Mouse (Mus musculus) kidney, embryonic 15.5 days (tissue): ENCODE data around the gene Mastl. TPM values are rescaled to one million over a fixed set of nuclear protein-coding genes. Genes with fewer than 3 reads are reported as not detected.

ENCODE experiments used
- ATAC-seq: fragments of 200-750 bp; cut with Nextera tagmentation; replicated peaks from 2 replicates; pipeline ENCODE4 v1.8.0; 2017; ENCODE audit warnings: moderate TSS enrichment; ENCODE audit not compliant: low FRiP score
- H3K27ac ChIP-seq: fragments of 300-500 bp; sonication (generic); 2 replicates; pipeline ENCODE4 v1.5.1; 2015; ENCODE audit warnings: mild to moderate bottlenecking, inconsistent platforms
- H3K27me3 ChIP-seq: fragments of 300-500 bp; sonication (generic); 2 replicates; pipeline ENCODE4 v1.6.1; 2015; ENCODE audit warnings: inconsistent platforms
- H3K36me3 ChIP-seq: fragments of 300-500 bp; sonication (generic); 2 replicates; pipeline ENCODE4 v1.6.1; 2015; ENCODE audit warnings: inconsistent platforms
- H3K4me1 ChIP-seq: fragments of 300-500 bp; sonication (generic); 2 replicates; pipeline ENCODE4 v1.6.1; 2015; ENCODE audit warnings: inconsistent platforms
- H3K4me2 ChIP-seq: fragments of 300-500 bp; sonication (generic); 2 replicates; pipeline ENCODE4 v1.6.1; 2015; ENCODE audit warnings: moderate library complexity, mild to moderate bottlenecking, inconsistent platforms
- H3K4me3 ChIP-seq: fragments of 300-500 bp; sonication (generic); replicated peaks from 2 replicates; pipeline ENCODE4 v1.5.1; 2015; ENCODE audit warnings: mild to moderate bottlenecking, inconsistent platforms
- H3K9ac ChIP-seq: fragments of 300-500 bp; sonication (generic); 2 replicates; pipeline ENCODE4 v1.6.1; 2015; ENCODE audit warnings: mild to moderate bottlenecking, inconsistent platforms
- H3K9me3 ChIP-seq: fragments of 300-500 bp; sonication (generic); replicated peaks from 2 replicates; pipeline ENCODE4 v1.6.1; 2016; ENCODE audit warnings: inconsistent platforms
- WGBS: fragments of 180-500 bp; shearing (Covaris S2); methylation state at CpG from one replicate; pipeline ENCODE4 v1.1.7; 2015; ENCODE audit warnings: mixed read lengths; 5-methylcytosine and 5-hydroxymethylcytosine counted together
- polyA plus RNA-seq: library from polyadenylated mRNA; unstranded; fragments of >200 nt; fragmentation: Nextera tagmentation; extraction: Ambion mirVana; gene quantifications from 2 replicates; pipeline ENCODE4 v1.2.1, GENCODE M21; 2015

Mastl gene
- 10.6 and 10.7 TPM in 2 replicates for polyA plus RNA-seq

DNA sequence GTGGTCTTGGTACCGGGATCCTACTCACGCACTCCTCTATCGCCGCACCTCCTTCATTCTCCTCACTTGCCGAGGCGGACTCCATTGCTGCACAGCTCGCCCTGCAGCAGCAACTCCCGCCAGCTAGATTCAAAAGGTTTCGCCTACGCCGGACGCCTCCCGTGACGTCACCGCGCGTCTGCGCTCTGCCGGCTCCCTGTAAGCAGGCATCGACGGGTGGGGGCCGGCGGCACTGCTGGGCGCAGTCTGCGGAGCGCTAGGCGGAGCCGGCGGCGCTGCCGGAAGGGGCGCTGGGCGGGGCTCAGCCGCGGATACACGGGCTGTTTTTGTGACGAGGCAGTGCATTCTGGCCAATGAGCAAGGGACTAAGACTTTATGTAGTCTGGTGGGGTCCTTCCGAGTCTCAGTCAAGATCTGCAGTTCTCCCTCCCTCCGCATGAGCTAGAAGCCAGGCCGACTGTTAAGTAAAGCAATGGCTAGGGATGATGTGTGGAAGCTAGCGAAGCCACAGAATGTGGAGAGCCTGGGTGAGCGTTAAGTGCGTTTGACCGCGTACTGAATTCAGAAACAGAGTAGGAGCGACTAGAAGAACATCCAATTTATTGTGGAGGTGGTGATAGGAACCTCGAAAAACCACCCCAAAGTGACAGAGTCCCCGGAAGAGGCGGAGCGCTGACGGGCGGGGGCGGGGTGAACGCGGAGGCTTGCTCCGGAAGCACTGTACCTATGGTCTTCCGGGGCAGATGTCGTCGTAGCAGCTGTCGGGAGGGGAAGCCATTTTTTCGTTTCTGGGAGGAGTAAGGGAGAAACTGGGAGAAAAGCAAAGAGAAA is at the start of gene Mastl, which contains the start of gene Yme1l1:
Mastl (minus strand) TSS at position 248 of the 831 bp plus-strand sequence.
Yme1l1 (plus strand) TSS at position 593 of the 831 bp plus-strand sequence.
- Histone ChIP-seq H3K36me3 (peaks cover 8% of the 10 kb centered on the region), H3K4me3 (peak within 1 kb of the TSS; percentile 73), H3K27ac (peak within 1 kb of the TSS; percentile 99), H3K9ac (peak within 1 kb of the TSS; percentile 73), H3K4me1 (peaks cover 26% of the 10 kb centered on the region), H3K9me3 (no peaks in the 10 kb centered on the region), H3K27me3 (no peaks in the 10 kb centered on the region), H3K4me2 (peak within 1 kb of the TSS; percentile 69)
- ATAC-seq: peak; percentile 99
- under 1% methylated on average over 61 of the region's 61 CpGs for WGBS

- H3K36me3 ChIP-seq: peaks cover 20% of the 10 kb centered on the region
- no peaks in the 10 kb centered on the region for H3K9me3 ChIP-seq
- no peak overlapping the region for H3K4me2 ChIP-seq
- 49% methylated on average over 15 of the region's 15 CpGs for WGBS
- H3K4me1 ChIP-seq: no peaks in the 10 kb centered on the region
- H3K4me3 ChIP-seq: no peak overlapping the region
- no peak overlapping the region for H3K27ac ChIP-seq
- H3K9ac ChIP-seq: no peak overlapping the region
- H3K27me3 ChIP-seq: no peaks in the 10 kb centered on the region
- ATAC-seq: no peak
Observed at GRCm38 (mm10) chr2:23202900-23203670, 47.3 kb upstream of the Mastl start.

DNA sequence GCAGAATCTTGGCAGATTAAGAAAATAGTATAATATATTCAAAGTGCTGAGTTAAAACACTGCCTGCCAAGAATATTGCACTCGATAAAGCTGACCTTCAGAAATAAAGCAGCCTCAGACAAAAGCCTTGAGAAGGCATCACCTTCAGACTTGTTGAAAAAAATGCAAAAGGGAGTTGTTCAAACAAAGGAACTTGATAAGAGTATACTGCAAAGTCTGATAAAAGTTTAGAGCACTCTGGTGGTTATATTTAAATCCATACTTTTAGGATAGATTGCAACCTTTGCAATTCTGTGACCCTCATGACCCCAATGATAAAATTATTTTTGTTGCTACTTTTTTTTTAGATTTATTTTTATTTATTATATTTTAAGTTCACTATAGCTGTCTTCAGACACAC is 45.2 kb upstream of the Mastl start:
- WGBS: 87% methylated on average over 1 of the region's 1 CpGs
- H3K4me3 ChIP-seq: no peak overlapping the region
- no peak overlapping the region for H3K27ac ChIP-seq
- ATAC-seq: no peak
- no peaks in the 10 kb centered on the region for H3K27me3 ChIP-seq
- no peak overlapping the region for H3K9ac ChIP-seq
- H3K36me3 ChIP-seq: peaks cover 26% of the 10 kb centered on the region
- no peak overlapping the region for H3K4me2 ChIP-seq
- no peaks in the 10 kb centered on the region for H3K4me1 ChIP-seq
- no peaks in the 10 kb centered on the region for H3K9me3 ChIP-seq

DNA sequence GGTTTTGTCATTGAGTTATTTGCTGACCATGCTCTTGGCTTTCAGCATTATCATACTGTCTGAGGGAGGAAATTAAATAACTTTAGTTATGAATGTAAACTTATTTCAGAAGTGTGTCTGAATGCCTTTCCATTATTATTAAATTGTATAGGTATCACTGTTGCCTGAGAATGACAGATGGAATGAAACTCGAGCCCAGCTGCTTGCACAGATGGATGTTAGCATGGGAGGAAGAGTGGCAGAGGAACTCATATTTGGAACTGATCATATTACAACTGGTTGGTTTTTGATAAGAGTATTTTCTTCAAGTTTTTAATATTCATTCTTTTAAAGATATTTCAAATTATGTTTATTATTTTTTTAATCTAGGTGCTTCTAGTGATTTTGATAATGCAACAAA is 38.5 kb upstream of the Mastl start:
- no peak overlapping the region for H3K4me2 ChIP-seq
- no peak overlapping the region for H3K27ac ChIP-seq
- no peak overlapping the region for H3K4me3 ChIP-seq
- no peaks in the 10 kb centered on the region for H3K4me1 ChIP-seq
- no peak overlapping the region for H3K9ac ChIP-seq
- no peaks in the 10 kb centered on the region for H3K9me3 ChIP-seq
- no peaks in the 10 kb centered on the region for H3K27me3 ChIP-seq
- ATAC-seq: no peak
- peaks cover 67% of the 10 kb centered on the region for H3K36me3 ChIP-seq
- WGBS: 90% methylated on average over 1 of the region's 1 CpGs

DNA sequence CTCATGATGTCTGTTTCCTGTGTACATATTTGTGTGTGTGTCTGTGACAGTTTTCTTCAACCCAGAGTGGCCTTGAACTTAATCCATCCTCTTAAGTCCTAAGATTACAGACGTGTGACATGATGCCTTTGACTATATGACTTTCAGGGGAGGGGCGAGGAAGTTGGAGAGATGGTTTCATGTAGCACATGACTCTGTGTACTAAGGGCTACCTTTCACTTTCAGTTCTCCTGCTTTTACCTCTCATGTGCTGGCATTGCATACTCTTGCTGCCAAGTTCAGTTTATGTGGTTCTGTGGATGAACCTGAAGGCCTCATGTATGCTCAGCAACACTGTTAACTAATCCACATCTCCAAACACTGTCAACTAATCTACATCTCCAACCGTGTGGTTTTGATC is 16.5 kb upstream of the Mastl start:
- Histone ChIP-seq H3K27ac (no peak overlapping the region), H3K4me3 (no peak overlapping the region), H3K9ac (no peak overlapping the region), H3K27me3 (no peaks in the 10 kb centered on the region), H3K9me3 (no peaks in the 10 kb centered on the region), H3K36me3 (peaks cover 82% of the 10 kb centered on the region), H3K4me1 (no peaks in the 10 kb centered on the region), H3K4me2 (no peak overlapping the region)
- ATAC-seq: no peak
- 86% methylated on average over 3 of the region's 3 CpGs for WGBS

GRCm38 (mm10) chr2:23156608-23157081 is 821 bp upstream of the Mastl start:
- no peaks in the 10 kb centered on the region for H3K9me3 ChIP-seq
- H3K36me3 ChIP-seq: peaks cover 14% of the 10 kb centered on the region
- WGBS: under 1% methylated on average over 17 of the region's 17 CpGs
- H3K4me3 ChIP-seq: peak overlapping the region; percentile 73
- H3K4me2 ChIP-seq: peak overlapping the region; percentile 69
- H3K9ac ChIP-seq: peak overlapping the region; percentile 73
- H3K4me1 ChIP-seq: peaks cover 26% of the 10 kb centered on the region
- peak overlapping the region; percentile 99 for H3K27ac ChIP-seq
- no peaks in the 10 kb centered on the region for H3K27me3 ChIP-seq
- ATAC-seq: peak; percentile 11; the same call in 1 of the 2 replicates

- WGBS: 9% methylated on average over 5 of the region's 5 CpGs
- Histone ChIP-seq H3K4me3 (peak overlapping the region; percentile 73), H3K27ac (peak overlapping the region; percentile 99), H3K27me3 (no peaks in the 10 kb centered on the region), H3K9me3 (no peaks in the 10 kb centered on the region), H3K9ac (peak overlapping the region; percentile 73), H3K4me2 (peak overlapping the region; percentile 69), H3K36me3 (peaks cover 10% of the 10 kb centered on the region), H3K4me1 (peaks cover 26% of the 10 kb centered on the region)
- ATAC-seq: peak; percentile 73
Observed at GRCm38 (mm10) chr2:23155199-23155621, 614 bp downstream of the Mastl start.

DNA sequence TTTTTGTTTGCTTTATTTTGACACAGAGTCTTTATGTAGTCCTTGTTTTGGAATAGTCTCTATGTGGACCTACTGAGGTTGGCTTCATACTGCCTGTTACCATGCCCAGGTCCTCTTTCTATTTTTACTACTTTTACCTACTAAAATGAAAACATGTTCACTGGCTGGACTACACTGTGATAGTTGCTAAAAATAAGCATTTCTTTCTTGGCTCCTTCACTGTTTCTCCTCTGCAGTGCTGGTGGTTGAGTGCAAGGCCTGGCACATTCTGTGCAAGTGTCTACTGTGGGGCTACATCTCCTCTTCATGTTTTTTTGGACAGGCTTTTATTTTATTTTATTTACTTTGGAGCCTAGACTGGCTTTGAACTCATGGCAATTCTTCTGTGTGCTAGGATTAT is 36.3 kb downstream of the Mastl start:
- Histone ChIP-seq H3K27ac (no peak overlapping the region), H3K9me3 (no peaks in the 10 kb centered on the region), H3K4me2 (no peak overlapping the region), H3K4me3 (no peak overlapping the region), H3K4me1 (no peaks in the 10 kb centered on the region), H3K36me3 (peaks cover 43% of the 10 kb centered on the region), H3K27me3 (no peaks in the 10 kb centered on the region), H3K9ac (no peak overlapping the region)
- ATAC-seq: no peak

GRCm38 (mm10) chr2:23102266-23102665 is 53.6 kb downstream of the Mastl start:
- H3K4me3 ChIP-seq: no peak overlapping the region
- no peak overlapping the region for H3K4me2 ChIP-seq
- H3K27ac ChIP-seq: no peak overlapping the region
- H3K27me3 ChIP-seq: no peaks in the 10 kb centered on the region
- no peaks in the 10 kb centered on the region for H3K9me3 ChIP-seq
- H3K9ac ChIP-seq: no peak overlapping the region
- H3K36me3 ChIP-seq: peaks cover 23% of the 10 kb centered on the region
- no peaks in the 10 kb centered on the region for H3K4me1 ChIP-seq
- no peak for ATAC-seq

GRCm38 (mm10) chr2:23097028-23097427 is 58.8 kb downstream of the Mastl start:
- H3K36me3 ChIP-seq: peaks cover 51% of the 10 kb centered on the region
- H3K4me2 ChIP-seq: no peak overlapping the region
- no peaks in the 10 kb centered on the region for H3K9me3 ChIP-seq
- H3K4me1 ChIP-seq: no peaks in the 10 kb centered on the region
- no peak overlapping the region for H3K4me3 ChIP-seq
- H3K27ac ChIP-seq: no peak overlapping the region
- no peaks in the 10 kb centered on the region for H3K27me3 ChIP-seq
- no peak overlapping the region for H3K9ac ChIP-seq
- no peak for ATAC-seq

- no peak overlapping the region for H3K4me2 ChIP-seq
- H3K27me3 ChIP-seq: no peaks in the 10 kb centered on the region
- H3K9ac ChIP-seq: no peak overlapping the region
- WGBS: 58% methylated on average over 5 of the region's 5 CpGs
- H3K4me3 ChIP-seq: no peak overlapping the region
- no peak for ATAC-seq
- H3K9me3 ChIP-seq: no peaks in the 10 kb centered on the region
- H3K36me3 ChIP-seq: peaks cover 72% of the 10 kb centered on the region
- no peak overlapping the region for H3K27ac ChIP-seq
- H3K4me1 ChIP-seq: no peaks in the 10 kb centered on the region
Observed at GRCm38 (mm10) chr2:23092216-23092615, 63.6 kb downstream of the Mastl start.

- Histone ChIP-seq H3K4me2 (no peak overlapping the region), H3K9ac (no peak overlapping the region), H3K27me3 (no peaks in the 10 kb centered on the region), H3K4me1 (no peaks in the 10 kb centered on the region), H3K36me3 (peaks cover 65% of the 10 kb centered on the region), H3K4me3 (no peak overlapping the region), H3K27ac (no peak overlapping the region), H3K9me3 (no peaks in the 10 kb centered on the region)
- WGBS: 93% methylated on average over 8 of the region's 8 CpGs
- no peak for ATAC-seq
Observed at GRCm38 (mm10) chr2:23084540-23084939, 71.3 kb downstream of the Mastl start.
